Mouse (Mus musculus): ENCODE measurements around the gene Cnih2. TPM values are rescaled to one million over a fixed set of nuclear protein-coding genes. Genes with fewer than 3 reads are reported as not detected.
"Not testable (repeated sequence)": the region's sequence is repeated elsewhere in the genome, so short reads cannot be mapped to it uniquely, and the experiment has no call there.

Gene Cnih2
- polyA plus RNA-seq, 1 experiment from 2014 or later = 231 TPM

- Histone ChIP-seq H3K27me3 (replicated peaks) (peaks cover 22% of the 10 kb centered on the region), H3K27ac (no peak overlapping the region), H3K4me3 (peak overlapping the region; percentile 83), H3K36me3 (peaks cover 38% of the 10 kb centered on the region), H3K4me2 (replicated peaks) (peak overlapping the region; percentile 85), H3K4me1 (peaks cover 39% of the 10 kb centered on the region), H3K9ac (peak overlapping the region; percentile 73; the same call in 1 of the 2 replicates), H3K9me3 (no peaks in the 10 kb centered on the region)
- 94% methylated on average over 4 of the region's 4 CpGs for WGBS
- ATAC-seq (ENCODE audit: low FRiP score, low read depth) = no peak
Measured at GRCm38 (mm10) chr19:5089324-5089723, 9.0 kb downstream of the Cnih2 start.

- Histone ChIP-seq H3K36me3 (peaks cover 29% of the 10 kb centered on the region), H3K27ac (peak within 1 kb of the TSS; percentile 82), H3K4me2 (replicated peaks) (peak within 1 kb of the TSS; percentile 85), H3K27me3 (replicated peaks) (peaks cover 34% of the 10 kb centered on the region), H3K4me3 (peak within 1 kb of the TSS; percentile 83), H3K4me1 (peaks cover 28% of the 10 kb centered on the region), H3K9ac (peak within 1 kb of the TSS; percentile 73), H3K9me3 (no peaks in the 10 kb centered on the region)
- under 1% methylated on average over 58 of the region's 58 CpGs for WGBS
- peak; percentile 95 for ATAC-seq (ENCODE audit: low FRiP score, low read depth)
Measured at GRCm38 (mm10) chr19:5087884-5088728, 10.2 kb downstream of the Cnih2 start, which contains the start of gene Yif1a. TSS of gene Yif1a (plus strand) at chr19:5088538.

- H3K4me2 ChIP-seq (replicated peaks); H3K9me3 ChIP-seq; H3K4me3 ChIP-seq; ATAC-seq (ENCODE audit: low FRiP score, low read depth); H3K9ac ChIP-seq; H3K27ac ChIP-seq: not testable (repeated sequence)
- Histone ChIP-seq H3K27me3 (replicated peaks) (peaks cover 50% of the 10 kb centered on the region), H3K36me3 (peaks cover 13% of the 10 kb centered on the region), H3K4me1 (peaks cover 24% of the 10 kb centered on the region)
- 61% methylated on average over 4 of the region's 4 CpGs for WGBS
Measured at GRCm38 (mm10) chr19:5086533-5086932, 11.8 kb downstream of the Cnih2 start.

GRCm38 (mm10) chr19:5085145-5085863 lies 13.0 kb downstream of the Cnih2 start, which contains the start of gene Tmem151a:
TSS of gene Tmem151a (minus strand) at chr19:5085531.
- 1% methylated on average over 66 of the region's 69 CpGs for WGBS
- Histone ChIP-seq H3K4me1 (peaks cover 24% of the 10 kb centered on the region), H3K4me2 (replicated peaks) (peak within 1 kb of the TSS; percentile 75), H3K4me3 (peak within 1 kb of the TSS; percentile 43), H3K27me3 (replicated peaks) (peaks cover 62% of the 10 kb centered on the region), H3K9me3 (no peaks in the 10 kb centered on the region), H3K27ac (no peak within 1 kb of the TSS), H3K36me3 (peaks cover under 1% of the 10 kb centered on the region), H3K9ac (peak within 1 kb of the TSS; percentile 53)
- no peak for ATAC-seq (ENCODE audit: low FRiP score, low read depth)

- H3K9me3 ChIP-seq = no peaks in the 10 kb centered on the region
- H3K27ac ChIP-seq = no peak overlapping the region
- H3K36me3 ChIP-seq = no peaks in the 10 kb centered on the region
- H3K9ac ChIP-seq = peak overlapping the region; percentile 53; the same call in 1 of the 2 replicates
- no peak for ATAC-seq (ENCODE audit: low FRiP score, low read depth)
- WGBS = 8% methylated on average over 15 of the region's 15 CpGs
- H3K4me2 ChIP-seq (replicated peaks) = peak overlapping the region; percentile 75
- peak overlapping the region; percentile 43 for H3K4me3 ChIP-seq
- H3K27me3 ChIP-seq (replicated peaks) = peaks cover 67% of the 10 kb centered on the region
- H3K4me1 ChIP-seq = peaks cover 24% of the 10 kb centered on the region
Measured at GRCm38 (mm10) chr19:5084834-5085144, 13.5 kb downstream of the Cnih2 start.

- H3K27me3 ChIP-seq (replicated peaks) = peaks cover 68% of the 10 kb centered on the region
- H3K9ac ChIP-seq = 0 out of 2 replicates have a peak overlapping the region, but pooled peaks have one; percentile 53
- H3K27ac ChIP-seq = no peak overlapping the region
- WGBS = 78% methylated on average over 3 of the region's 3 CpGs
- H3K4me3 ChIP-seq = peak overlapping the region; percentile 43
- no peaks in the 10 kb centered on the region for H3K9me3 ChIP-seq
- ATAC-seq (ENCODE audit: low FRiP score, low read depth) = no peak
- no peaks in the 10 kb centered on the region for H3K36me3 ChIP-seq
- H3K4me2 ChIP-seq (replicated peaks) = peak overlapping the region; percentile 75
- peaks cover 21% of the 10 kb centered on the region for H3K4me1 ChIP-seq
Measured at GRCm38 (mm10) chr19:5083961-5084833, 14.1 kb downstream of the Cnih2 start.

- no peaks in the 10 kb centered on the region for H3K9me3 ChIP-seq
- ATAC-seq (ENCODE audit: low FRiP score, low read depth) = no peak
- no peaks in the 10 kb centered on the region for H3K36me3 ChIP-seq
- H3K9ac ChIP-seq = no peak overlapping the region
- H3K4me2 ChIP-seq (replicated peaks) = no peak overlapping the region
- H3K4me3 ChIP-seq = no peak overlapping the region
- H3K27me3 ChIP-seq (replicated peaks) = peaks cover 71% of the 10 kb centered on the region
- WGBS = 68% methylated on average over 24 of the region's 24 CpGs
- peaks cover 13% of the 10 kb centered on the region for H3K4me1 ChIP-seq
- no peak overlapping the region for H3K27ac ChIP-seq
Measured at GRCm38 (mm10) chr19:5082596-5082995, 15.7 kb downstream of the Cnih2 start.

- no peak overlapping the region for H3K9ac ChIP-seq
- peaks cover 9% of the 10 kb centered on the region for H3K4me1 ChIP-seq
- H3K27ac ChIP-seq = no peak overlapping the region
- no peak for ATAC-seq (ENCODE audit: low FRiP score, low read depth)
- H3K9me3 ChIP-seq = no peaks in the 10 kb centered on the region
- H3K4me2 ChIP-seq (replicated peaks) = no peak overlapping the region
- no peaks in the 10 kb centered on the region for H3K36me3 ChIP-seq
- 69% methylated on average over 18 of the region's 18 CpGs for WGBS
- H3K4me3 ChIP-seq = no peak overlapping the region
- peaks cover 71% of the 10 kb centered on the region for H3K27me3 ChIP-seq (replicated peaks)
Measured at GRCm38 (mm10) chr19:5082005-5082404, 16.3 kb downstream of the Cnih2 start.

GRCm38 (mm10) chr19:5079279-5079678 lies 19.0 kb downstream of the Cnih2 start:
- H3K4me1 ChIP-seq = no peaks in the 10 kb centered on the region
- H3K9ac ChIP-seq = no peak overlapping the region
- H3K27me3 ChIP-seq (replicated peaks) = peaks cover 52% of the 10 kb centered on the region
- no peak for ATAC-seq (ENCODE audit: low FRiP score, low read depth)
- no peak overlapping the region for H3K4me3 ChIP-seq
- no peak overlapping the region for H3K27ac ChIP-seq
- WGBS = 95% methylated on average over 1 of the region's 1 CpGs
- H3K36me3 ChIP-seq = no peaks in the 10 kb centered on the region
- H3K9me3 ChIP-seq = no peaks in the 10 kb centered on the region
- no peak overlapping the region for H3K4me2 ChIP-seq (replicated peaks)

- WGBS = 43% methylated on average over 5 of the region's 5 CpGs
- ATAC-seq (ENCODE audit: low FRiP score, low read depth) = no peak
- Histone ChIP-seq H3K9me3 (no peaks in the 10 kb centered on the region), H3K36me3 (no peaks in the 10 kb centered on the region), H3K9ac (no peak overlapping the region), H3K4me1 (peaks cover 32% of the 10 kb centered on the region), H3K4me2 (replicated peaks) (no peak overlapping the region), H3K4me3 (no peak overlapping the region), H3K27ac (no peak overlapping the region), H3K27me3 (replicated peaks) (peaks cover 33% of the 10 kb centered on the region)
Measured at GRCm38 (mm10) chr19:5073518-5073917, 24.8 kb downstream of the Cnih2 start.

GRCm38 (mm10) chr19:5073028-5073427 lies 25.3 kb downstream of the Cnih2 start:
- Histone ChIP-seq H3K4me2 (replicated peaks) (peak overlapping the region; percentile 86), H3K4me1 (peaks cover 37% of the 10 kb centered on the region), H3K27ac (no peak overlapping the region), H3K36me3 (no peaks in the 10 kb centered on the region), H3K9ac (no peak overlapping the region), H3K4me3 (peak overlapping the region; percentile 35; the same call in 1 of the 2 replicates), H3K27me3 (replicated peaks) (peaks cover 36% of the 10 kb centered on the region), H3K9me3 (no peaks in the 10 kb centered on the region)
- WGBS = 2% methylated on average over 15 of the region's 15 CpGs
- no peak for ATAC-seq (ENCODE audit: low FRiP score, low read depth)
